Mouse (Mus musculus) heart, embryonic 16.5 days (tissue): ENCODE measurements around the gene Ltbp3. TPM values are rescaled to one million over a fixed set of nuclear protein-coding genes. Genes with fewer than 3 reads are reported as not detected.
A peak's percentile ranks its signal among the peaks of the same experiment; 100 is the strongest.

Experiments
- ATAC-seq: fragments of 200-750 bp; cut with Nextera tagmentation; replicated peaks from 2 replicates; pipeline ENCODE4 v1.8.0; 2017; ENCODE audit warnings: moderate number of reproducible peaks; ENCODE audit not compliant: insufficient read depth, low FRiP score; ENCODE audit errors: extremely low read depth
- H3K27ac ChIP-seq: fragments of 300-500 bp; sonication (generic); 2 replicates; pipeline ENCODE4 v1.5.1; 2014; ENCODE audit warnings: mild to moderate bottlenecking, low read length, control low read depth, moderate library complexity
- H3K27me3 ChIP-seq: fragments of 300-500 bp; sonication (generic); 2 replicates; pipeline ENCODE4 v1.6.1; 2014; ENCODE audit warnings: low read length, mixed read lengths; ENCODE audit not compliant: control insufficient read depth, insufficient read depth
- H3K36me3 ChIP-seq: fragments of 300-500 bp; sonication (generic); 2 replicates; pipeline ENCODE4 v1.6.1; 2014; ENCODE audit not compliant: control insufficient read depth, insufficient read depth
- H3K4me1 ChIP-seq: fragments of 300-500 bp; sonication (generic); 2 replicates; pipeline ENCODE4 v1.6.1; 2014; ENCODE audit warnings: low read length, mixed read lengths; ENCODE audit not compliant: control insufficient read depth, insufficient read depth
- H3K4me2 ChIP-seq: fragments of 300-500 bp; sonication (generic); 2 replicates; pipeline ENCODE4 v1.6.1; 2014; ENCODE audit warnings: low read depth, mild to moderate bottlenecking, control low read depth, low read length
- H3K4me3 ChIP-seq: fragments of 300-500 bp; sonication (generic); 2 replicates; pipeline ENCODE4 v1.5.1; 2014; ENCODE audit warnings: mild to moderate bottlenecking, control low read depth, low read length
- H3K9ac ChIP-seq: fragments of 300-500 bp; sonication (generic); 2 replicates; pipeline ENCODE4 v1.6.1; 2014; ENCODE audit warnings: low read length, control low read depth
- H3K9me3 ChIP-seq: fragments of 300-500 bp; sonication (generic); replicated peaks from 2 replicates; pipeline ENCODE4 v1.6.1; 2016; ENCODE audit warnings: low read length; ENCODE audit not compliant: control insufficient read depth
- WGBS: fragments of 180-500 bp; shearing (Covaris S2); extraction: QIAGEN DNeasy Blood & Tissue Kit; methylation state at CpG from one replicate; pipeline ENCODE4 v1.1.7; 2014; 5-methylcytosine and 5-hydroxymethylcytosine counted together
- polyA plus RNA-seq: library from polyadenylated mRNA; unstranded; fragments of >200 nt; fragmentation: Nextera tagmentation; extraction: Ambion mirVana; gene quantifications from 2 replicates; pipeline ENCODE4 v1.2.1, GENCODE M21; 2015

Gene Ltbp3
- polyA plus RNA-seq: 27.3 and 31.5 TPM in 2 replicates

- Histone ChIP-seq H3K27me3 (0 out of 2 replicates have a peak, but pooled peaks cover 4% of the 10 kb centered on the region), H3K9ac (peak within 1 kb of the TSS; percentile 96), H3K36me3 (no peaks in the 10 kb centered on the region), H3K27ac (peak within 1 kb of the TSS; percentile 95), H3K4me3 (peak within 1 kb of the TSS; percentile 85), H3K4me1 (peaks cover 37% of the 10 kb centered on the region), H3K9me3 (no peaks in the 10 kb centered on the region), H3K4me2 (peak within 1 kb of the TSS; percentile 96)
- ATAC-seq: peak; percentile 67
- 37% methylated on average over 13 of the region's 14 CpGs for WGBS
Observed at GRCm38 (mm10) chr19:5740320-5741317, at the start of gene Ltbp3. Ltbp3 (plus strand) TSS chr19:5740904.

DNA sequence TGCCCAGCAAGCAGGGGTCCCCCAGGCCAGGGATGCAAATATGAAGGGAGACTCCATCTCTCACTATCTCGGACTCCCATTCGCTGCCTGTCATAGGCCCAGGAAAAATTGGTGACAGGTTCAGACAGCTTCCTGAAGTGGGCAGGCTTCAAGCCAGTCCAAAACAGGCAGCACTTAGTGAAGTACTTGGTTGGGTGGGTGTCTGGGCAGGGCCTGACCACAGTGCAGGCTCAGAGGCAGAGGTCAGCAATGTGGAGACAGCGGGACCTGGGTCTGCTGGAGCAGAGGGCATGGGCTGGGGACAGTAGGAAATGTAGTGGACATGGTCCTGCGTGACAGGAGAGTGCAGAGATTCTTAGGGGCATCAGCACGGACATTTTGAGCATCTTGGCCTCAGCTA lies 49.1 kb upstream of the Ltbp3 start:
- no peaks in the 10 kb centered on the region for H3K27me3 ChIP-seq
- H3K4me2 ChIP-seq: peak overlapping the region; percentile 99
- peaks cover 17% of the 10 kb centered on the region for H3K36me3 ChIP-seq
- no peaks in the 10 kb centered on the region for H3K9me3 ChIP-seq
- H3K27ac ChIP-seq: peak overlapping the region; percentile 94
- H3K9ac ChIP-seq: peak overlapping the region; percentile 88
- no peak for ATAC-seq
- WGBS: 45% methylated on average over 5 of the region's 5 CpGs
- H3K4me3 ChIP-seq: peak overlapping the region; percentile 77
- H3K4me1 ChIP-seq: peaks cover 21% of the 10 kb centered on the region

- Histone ChIP-seq H3K9ac (peak overlapping the region; percentile 88), H3K4me1 (peaks cover 21% of the 10 kb centered on the region), H3K27ac (peak overlapping the region; percentile 94), H3K9me3 (no peaks in the 10 kb centered on the region), H3K4me3 (peak overlapping the region; percentile 77), H3K36me3 (peaks cover 23% of the 10 kb centered on the region), H3K4me2 (peak overlapping the region; percentile 99), H3K27me3 (no peaks in the 10 kb centered on the region)
- 53% methylated on average over 10 of the region's 10 CpGs for WGBS
- peak; percentile 25 for ATAC-seq
Observed at GRCm38 (mm10) chr19:5692086-5692912, 48.4 kb upstream of the Ltbp3 start.

GRCm38 (mm10) chr19:5692913-5693396 lies 47.7 kb upstream of the Ltbp3 start:
- Histone ChIP-seq H3K9ac (peak overlapping the region; percentile 88), H3K27me3 (no peaks in the 10 kb centered on the region), H3K4me1 (peaks cover 14% of the 10 kb centered on the region), H3K4me2 (peak overlapping the region; percentile 99), H3K9me3 (no peaks in the 10 kb centered on the region), H3K36me3 (peaks cover 29% of the 10 kb centered on the region), H3K4me3 (peak overlapping the region; percentile 77), H3K27ac (peak overlapping the region; percentile 94)
- ATAC-seq: no peak
- WGBS: 55% methylated on average over 10 of the region's 10 CpGs

- Histone ChIP-seq H3K9ac (no peak overlapping the region), H3K4me3 (no peak overlapping the region), H3K4me2 (peak overlapping the region; percentile 99), H3K27me3 (no peaks in the 10 kb centered on the region), H3K27ac (peak overlapping the region; percentile 94), H3K9me3 (no peaks in the 10 kb centered on the region), H3K4me1 (peaks cover 14% of the 10 kb centered on the region), H3K36me3 (peaks cover 36% of the 10 kb centered on the region)
- ATAC-seq: no peak
- 79% methylated on average over 6 of the region's 6 CpGs for WGBS
Observed at GRCm38 (mm10) chr19:5693801-5694200, 46.9 kb upstream of the Ltbp3 start.

DNA sequence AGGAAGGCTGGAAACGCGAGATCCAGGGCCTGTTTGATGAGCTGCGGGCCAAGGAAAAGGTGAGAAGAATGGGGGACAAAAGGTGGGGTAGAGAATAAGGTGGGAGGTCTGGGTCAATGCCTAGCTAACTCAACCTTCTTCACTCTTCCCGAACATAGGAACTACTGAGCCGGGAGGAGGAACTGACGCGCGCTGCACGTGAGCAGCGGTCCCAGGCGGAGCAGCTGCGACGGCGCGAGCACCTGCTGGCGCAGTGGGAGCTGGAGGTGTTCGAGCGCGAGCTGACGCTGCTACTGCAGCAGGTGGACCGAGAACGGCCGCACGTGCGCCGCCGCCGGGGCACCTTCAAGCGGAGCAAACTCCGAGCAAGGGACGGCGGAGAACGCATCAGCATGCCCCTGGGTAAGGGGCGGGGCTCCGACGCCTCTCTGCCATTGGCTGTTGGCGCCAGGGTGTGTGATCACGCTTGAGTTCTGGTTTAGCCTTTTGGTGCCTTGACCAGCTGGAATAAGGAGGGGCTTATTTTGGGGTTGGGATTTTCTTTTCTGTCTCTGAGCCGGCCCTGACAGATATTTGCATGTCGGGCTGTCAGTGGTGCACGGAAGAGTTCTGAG lies 44.7 kb upstream of the Ltbp3 start:
- ATAC-seq: no peak
- peaks cover 6% of the 10 kb centered on the region for H3K4me1 ChIP-seq
- H3K27me3 ChIP-seq: no peaks in the 10 kb centered on the region
- H3K4me2 ChIP-seq: peak overlapping the region; percentile 7; the same call in 1 of the 2 replicates
- no peaks in the 10 kb centered on the region for H3K9me3 ChIP-seq
- no peak overlapping the region for H3K27ac ChIP-seq
- H3K9ac ChIP-seq: no peak overlapping the region
- H3K4me3 ChIP-seq: no peak overlapping the region
- H3K36me3 ChIP-seq: peaks cover 49% of the 10 kb centered on the region
- 38% methylated on average over 41 of the region's 41 CpGs for WGBS

DNA sequence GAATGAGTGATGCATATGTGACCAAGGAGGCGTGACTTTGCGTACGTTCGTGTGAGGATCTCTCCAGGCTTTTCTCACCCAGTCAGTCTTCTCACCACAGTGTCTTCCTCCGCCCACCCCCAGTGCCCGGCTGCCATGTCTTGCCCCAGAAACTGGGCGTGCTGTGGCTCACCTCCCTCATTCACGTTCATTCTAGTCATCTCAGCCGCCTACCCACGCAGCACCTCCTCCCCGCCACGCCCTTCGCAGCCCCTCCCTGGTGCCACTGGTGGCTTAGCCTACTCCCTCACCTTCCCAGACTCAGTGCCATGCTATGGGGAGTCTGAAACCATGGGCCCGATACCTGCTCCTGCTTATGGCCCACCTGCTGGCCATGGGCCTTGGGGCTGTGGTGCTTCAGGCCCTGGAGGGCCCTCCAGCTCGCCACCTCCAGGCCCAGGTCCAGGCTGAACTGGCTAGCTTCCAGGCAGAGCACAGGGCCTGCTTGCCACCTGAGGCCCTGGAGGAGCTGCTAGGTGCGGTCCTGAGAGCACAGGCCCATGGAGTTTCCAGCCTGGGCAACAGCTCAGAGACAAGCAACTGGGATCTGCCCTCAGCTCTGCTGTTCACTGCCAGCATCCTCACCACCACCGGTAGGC lies 36.4 kb upstream of the Ltbp3 start, which contains the start of gene Kcnk7:
TSS of gene Kcnk7 (plus strand) at position 205 of the 638 bp plus-strand sequence.
- Histone ChIP-seq H3K27ac (peak within 1 kb of the TSS; percentile 33), H3K36me3 (peaks cover 39% of the 10 kb centered on the region), H3K4me3 (no peak within 1 kb of the TSS), H3K9ac (no peak within 1 kb of the TSS), H3K4me1 (peaks cover 17% of the 10 kb centered on the region), H3K9me3 (no peaks in the 10 kb centered on the region), H3K27me3 (no peaks in the 10 kb centered on the region), H3K4me2 (no peak within 1 kb of the TSS)
- peak; percentile 32; the same call in 1 of the 2 replicates for ATAC-seq
- WGBS: 69% methylated on average over 17 of the region's 17 CpGs
